Mouse (Mus musculus): ENCODE data around the gene Iqck.

GRCm38 (mm10) chr7:118948677-118949282 lies 93.2 kb downstream of the Iqck start:
- TF ChIP-seq POLR2A (IDR thresholded peaks at IDR 0.05; ENCODE audit: control insufficient read depth, extremely low read depth, insufficient read depth, low read length, poor library complexity) (no peak), CTCF (IDR thresholded peaks at IDR 0.05; ENCODE audit: borderline replicate concordance, control insufficient read depth, extremely low read depth, insufficient read depth, low read length, poor library complexity) (no peak)
